Comparison of ENCODE assay signal across 8 mouse cellular contexts in the genomic region with DNA sequence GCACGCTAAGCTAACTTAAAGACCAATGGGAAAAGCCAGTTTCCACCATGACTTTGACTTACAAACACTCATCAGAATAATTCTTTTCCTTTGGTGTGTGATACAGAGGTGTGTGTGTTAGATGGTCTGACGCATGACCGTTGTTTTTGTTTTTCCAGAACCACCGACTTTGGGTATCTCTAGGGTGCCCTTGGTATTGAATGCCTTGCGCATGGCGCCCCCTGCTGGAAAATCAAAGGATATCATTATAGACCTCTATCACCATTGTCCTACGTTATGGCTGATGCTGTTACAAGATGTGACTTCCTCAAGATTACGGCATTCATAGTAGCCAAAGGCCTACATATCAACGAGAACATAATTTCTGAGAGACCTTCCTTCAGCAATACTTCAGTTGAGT. TPM values are rescaled to one million over a fixed set of nuclear protein-coding genes. Genes with fewer than 3 reads are reported as not detected.
DNase-seq lines count a peak whose midpoint lies in the region.

No protein-coding gene starts in this region.

- DNase-seq in kidney, adult 18-20 months = peak; percentile 34
- DNase-seq in kidney, adult 11 months = no peak
- DNase-seq in NIH3T3 (ENCODE audit: low read depth) = peak; percentile 74
- peak; percentile 67 for DNase-seq in cerebellum, adult 8-10 months
- peak; percentile 78 to 80 for DNase-seq in heart, postnatal 14 days
- DNase-seq in layer of hippocampus, postnatal 14 days (ENCODE audit: low spot score in 2 of 2) = peak; percentile 35 to 40
- peak; percentile 29 to 66 for DNase-seq in lung, postnatal 4 days
- peak; percentile 26 for DNase-seq in telencephalon, adult 2 months (ENCODE audit: low read depth, low spot score)

- intact Hi-C loops in heart, postnatal 14 days (cut with DNase I) = loop anchor here (2.0 kb wide), 1 partner anchor 248 kb away; no protein-coding TSS in a partner anchor

RNA-seq across cellular contexts. Expression of a gene that starts 56.1 kb away (rescaled TPM):
- 10 to 100 TPM; 32.5 to 34.0 TPM for total RNA-seq in heart, postnatal 14 days (2021)
- total RNA-seq in layer of hippocampus, postnatal 14 days (2021) = 10 to 100 TPM; 14.5 to 15.6 TPM
